ENCODE assay signal across 25 mouse cellular contexts in genomic region chr17:62750647-62751046, GRCm38 (mm10).
"Had no signal": no experiment of that assay in that cellular context is flagged by ENCODE, and none has a peak within 500 bp of the region (broad histone marks: within the 10 kb centered on the region; RNA-seq: fewer than 3 reads in every experiment).

No protein-coding gene starts in this region.

- DNase-seq: forebrain, postnatal 0 days; gastrocnemius, postnatal 14 days; gastrocnemius, postnatal 36 days; heart, adult 18-20 months; heart, postnatal 14 days; heart, postnatal 36 days; kidney, adult 11 months; kidney, adult 2 months; kidney, adult 9 months; kidney, postnatal 14 days; kidney, postnatal 36 days; layer of hippocampus, adult 9-11 months; layer of hippocampus, postnatal 36 days; left cerebral cortex, postnatal 4 days had no signal

- H3K4me3 ChIP-seq: heart, embryonic 10.5 days; heart, embryonic 13.5 days; heart, embryonic 15.5 days; hindbrain, embryonic 13.5 days; hindbrain, embryonic 15.5 days; kidney, embryonic 15.5 days; limb, embryonic 13.5 days; limb, embryonic 15.5 days had no signal

- H3K36me3 ChIP-seq: heart, embryonic 10.5 days; heart, embryonic 13.5 days; heart, embryonic 15.5 days; hindbrain, embryonic 13.5 days; hindbrain, embryonic 15.5 days; kidney, embryonic 15.5 days; limb, embryonic 13.5 days; limb, embryonic 15.5 days had no signal

- H3K27ac ChIP-seq: heart, embryonic 10.5 days; heart, embryonic 13.5 days; heart, embryonic 15.5 days; hindbrain, embryonic 13.5 days; hindbrain, embryonic 15.5 days; hindbrain, postnatal 0 days; kidney, embryonic 15.5 days; kidney, postnatal 0 days; limb, embryonic 13.5 days; limb, embryonic 15.5 days had no signal

- H3K9ac ChIP-seq: forebrain, postnatal 0 days; heart, embryonic 13.5 days; heart, embryonic 15.5 days; hindbrain, embryonic 13.5 days; hindbrain, embryonic 15.5 days; kidney, embryonic 15.5 days; limb, embryonic 13.5 days; limb, embryonic 15.5 days had no signal

- H3K4me2 ChIP-seq: heart, embryonic 13.5 days; heart, embryonic 15.5 days; hindbrain, embryonic 13.5 days; hindbrain, embryonic 15.5 days; kidney, embryonic 15.5 days; limb, embryonic 13.5 days; limb, embryonic 15.5 days had no signal

- H3K27me3 ChIP-seq: heart, embryonic 13.5 days; heart, embryonic 15.5 days; hindbrain, embryonic 13.5 days; hindbrain, embryonic 15.5 days; limb, embryonic 15.5 days had no signal

- ATAC-seq: forebrain, postnatal 0 days; hindbrain, postnatal 0 days; intestine, embryonic 16.5 days had no signal

- H3K9me3 ChIP-seq: heart, embryonic 10.5 days; heart, embryonic 13.5 days; heart, embryonic 15.5 days; hindbrain, embryonic 13.5 days; hindbrain, embryonic 15.5 days; kidney, embryonic 15.5 days; limb, embryonic 13.5 days; limb, embryonic 15.5 days had no signal
